Mouse (Mus musculus) spleen, postnatal 14 days (tissue): ENCODE data around the gene Tbxas1.

Experiments used
- DNase-seq, 2 experiments: peaks; one replicate each; pipeline ENCODE4 v3.0.0; 2021 to 2022; ENCODE audit warnings: low spot score in 2 of 2

Tbxas1 gene

GRCm38 (mm10) chr6:38960367-38960766 is 85.2 kb downstream of the Tbxas1 start:
- no peak for DNase-seq

GRCm38 (mm10) chr6:38960791-38961426 is 85.7 kb downstream of the Tbxas1 start:
- no peak for DNase-seq

GRCm38 (mm10) chr6:38961427-38962033 is 86.3 kb downstream of the Tbxas1 start:
- DNase-seq, result no peak

GRCm38 (mm10) chr6:38966839-38967238 is 91.6 kb downstream of the Tbxas1 start:
- DNase-seq, result no peak

- no peak for DNase-seq
Measured at GRCm38 (mm10) chr6:38967288-38967687, 92.1 kb downstream of the Tbxas1 start.

- DNase-seq, result no peak
Measured at GRCm38 (mm10) chr6:38967988-38968387, 92.8 kb downstream of the Tbxas1 start.

GRCm38 (mm10) chr6:38969944-38970740 is 94.9 kb downstream of the Tbxas1 start:
- no peak for DNase-seq

- DNase-seq, result no peak
Measured at GRCm38 (mm10) chr6:38970759-38971158, 95.6 kb downstream of the Tbxas1 start.

GRCm38 (mm10) chr6:38972826-38973225 is 97.6 kb downstream of the Tbxas1 start:
- DNase-seq, result no peak

GRCm38 (mm10) chr6:38973441-38974161 is 98.4 kb downstream of the Tbxas1 start:
- DNase-seq, result no peak

GRCm38 (mm10) chr6:38974162-38974525 is 98.9 kb downstream of the Tbxas1 start:
- DNase-seq, result no peak

- DNase-seq, result no peak
Measured at GRCm38 (mm10) chr6:38974536-38975268, 99.5 kb downstream of the Tbxas1 start.

- DNase-seq, result no peak
Measured at GRCm38 (mm10) chr6:38975866-38976265, 100.7 kb downstream of the Tbxas1 start.

GRCm38 (mm10) chr6:38976355-38976754 is 101.2 kb downstream of the Tbxas1 start:
- no peak for DNase-seq

GRCm38 (mm10) chr6:38980921-38981715 is 105.9 kb downstream of the Tbxas1 start:
- DNase-seq, result no peak

- DNase-seq, result no peak
Measured at GRCm38 (mm10) chr6:38982071-38982470, 106.9 kb downstream of the Tbxas1 start.

- DNase-seq, result no peak
Measured at GRCm38 (mm10) chr6:38982656-38983055, 107.5 kb downstream of the Tbxas1 start.

GRCm38 (mm10) chr6:38983060-38983459 is 107.9 kb downstream of the Tbxas1 start:
- DNase-seq, result no peak

- DNase-seq, result no peak
Measured at GRCm38 (mm10) chr6:38984626-38985025, 109.4 kb downstream of the Tbxas1 start.

GRCm38 (mm10) chr6:38986641-38987040 is 111.4 kb downstream of the Tbxas1 start:
- DNase-seq, result no peak

- DNase-seq, result no peak
Measured at GRCm38 (mm10) chr6:38992016-38992415, 116.8 kb downstream of the Tbxas1 start.
